Mouse (Mus musculus) central nervous system, embryonic 18 days (tissue): ENCODE data around the gene Antxr2. TPM values are rescaled to one million over a fixed set of nuclear protein-coding genes. Genes with fewer than 3 reads are reported as not detected.

Experiments used
- polyA plus RNA-seq: library from polyadenylated mRNA; depleted of rRNA; stranded (reverse); fragments of >200 nt; gene quantifications from 2 replicates; pipeline ENCODE4 v1.2.3, GENCODE M21; 2012; rRNA removed

The Antxr2 gene
- polyA plus RNA-seq: 1.4 and 1.6 TPM in 2 replicates

GRCm38 (mm10) chr5:98030902-98031641 is at the start of gene Antxr2:
Gene Antxr2 (minus strand): TSS chr5:98031043.

Other genes with a start within 250 kb of the Antxr2 start
- 23.1 and 27.5 TPM in 2 replicates for gene Prdm8, start 136.2 kb upstream of the Antxr2 start, polyA plus RNA-seq
- 0.78 TPM in 2 replicates for gene Fgf5, start 223.1 kb upstream of the Antxr2 start, polyA plus RNA-seq